Comparison of ENCODE assay signal across 18 mouse cellular contexts in genomic region chr4:137306577-137306888, GRCm38 (mm10). TPM values are rescaled to one million over a fixed set of nuclear protein-coding genes. Genes with fewer than 3 reads are reported as not detected.
DNase-seq lines count a peak whose midpoint lies in the region; ATAC-seq lines count a peak whose summit lies in the region.
"Had no signal": no experiment of that assay in that cellular context is flagged by ENCODE, and none has a peak within 500 bp of the region (broad histone marks: within the 10 kb centered on the region; RNA-seq: fewer than 3 reads in every experiment).

No protein-coding gene starts in this region.

- no peaks in the 10 kb centered on the region for H3K27me3 ChIP-seq in kidney, embryonic 15.5 days
- H3K27me3 ChIP-seq in intestine, embryonic 15.5 days (replicated peaks) = no peaks in the 10 kb centered on the region
- no peaks in the 10 kb centered on the region for H3K27me3 ChIP-seq in stomach, embryonic 14.5 days (ENCODE audit: control insufficient read depth, insufficient read depth, low read length)
- H3K27me3 ChIP-seq: CH12.LX; embryonic facial prominence, embryonic 12.5 days; heart, embryonic 15.5 days; liver, embryonic 15.5 days; midbrain, embryonic 13.5 days had no signal

- DNase-seq in embryo, embryonic 11 days = peak; percentile 36
- DNase-seq in embryo, embryonic 9.5 days (ENCODE audit: extremely low spot score) = no peak
- no peak for DNase-seq in kidney, postnatal 4 days
- no peak for DNase-seq in frontal cortex, postnatal 36 days (ENCODE audit: low spot score in 2 of 2)
- no peak for DNase-seq in layer of hippocampus, adult 18-20 months (ENCODE audit: low spot score in 2 of 2)
- DNase-seq: gastrocnemius, postnatal 25 days; layer of hippocampus, adult 9-11 months; lung, postnatal 36 days; right cerebral cortex, adult 18-20 months had no signal

- H3K4me1 ChIP-seq in kidney, embryonic 15.5 days = peaks cover 65% of the 10 kb centered on the region
- H3K4me1 ChIP-seq in intestine, embryonic 15.5 days (replicated peaks) = peaks cover 22% of the 10 kb centered on the region
- H3K4me1 ChIP-seq in stomach, embryonic 14.5 days (ENCODE audit: control insufficient read depth, insufficient read depth, low read length) = peaks cover 21% of the 10 kb centered on the region
- H3K4me1 ChIP-seq: liver, embryonic 15.5 days had no signal

- no peak overlapping the region for H3K9ac ChIP-seq in kidney, embryonic 15.5 days
- H3K9ac ChIP-seq in intestine, embryonic 15.5 days = no peak overlapping the region
- no peak overlapping the region for H3K9ac ChIP-seq in stomach, embryonic 14.5 days (replicated peaks; ENCODE audit: low read depth, low read length)
- H3K9ac ChIP-seq: embryonic facial prominence, embryonic 12.5 days; heart, embryonic 15.5 days; liver, embryonic 15.5 days; midbrain, embryonic 13.5 days had no signal

- peak; percentile 63 for ATAC-seq in kidney, embryonic 15.5 days (replicated peaks; ENCODE audit: low FRiP score)
- ATAC-seq in intestine, embryonic 15.5 days = 0 out of 2 replicates have a peak, but pooled peaks have one; percentile 18
- ATAC-seq in stomach, embryonic 14.5 days (ENCODE audit: insufficient number of reproducible peaks, insufficient read depth, low FRiP score, low read depth) = no peak
- ATAC-seq: midbrain, embryonic 13.5 days had no signal

- no peak overlapping the region for H3K4me3 ChIP-seq in kidney, embryonic 15.5 days (replicated peaks)
- no peak overlapping the region for H3K4me3 ChIP-seq in intestine, embryonic 15.5 days (replicated peaks)
- H3K4me3 ChIP-seq in stomach, embryonic 14.5 days (ENCODE audit: low read depth, low read length) = no peak overlapping the region
- H3K4me3 ChIP-seq: embryonic facial prominence, embryonic 12.5 days; heart, embryonic 15.5 days; liver, embryonic 15.5 days; midbrain, embryonic 13.5 days had no signal

- H3K9me3 ChIP-seq in kidney, embryonic 15.5 days (replicated peaks) = no peaks in the 10 kb centered on the region
- no peaks in the 10 kb centered on the region for H3K9me3 ChIP-seq in intestine, embryonic 15.5 days
- H3K9me3 ChIP-seq in stomach, embryonic 14.5 days (ENCODE audit: control insufficient read depth, low read depth, low read length) = no peaks in the 10 kb centered on the region
- H3K9me3 ChIP-seq: embryonic facial prominence, embryonic 12.5 days; heart, embryonic 15.5 days; liver, embryonic 15.5 days; midbrain, embryonic 13.5 days had no signal

- H3K36me3 ChIP-seq in kidney, embryonic 15.5 days = 0 out of 2 replicates have a peak, but pooled peaks cover 3% of the 10 kb centered on the region
- H3K36me3 ChIP-seq in intestine, embryonic 15.5 days = no peaks in the 10 kb centered on the region
- no peaks in the 10 kb centered on the region for H3K36me3 ChIP-seq in stomach, embryonic 14.5 days (ENCODE audit: control insufficient read depth, insufficient read depth, low read length)
- H3K36me3 ChIP-seq: embryonic facial prominence, embryonic 12.5 days; heart, embryonic 15.5 days; midbrain, embryonic 13.5 days had no signal

- WGBS in kidney, embryonic 15.5 days = 26% methylated on average over 8 of the region's 8 CpGs
- WGBS in intestine, embryonic 15.5 days = 56% methylated on average over 8 of the region's 8 CpGs
- 56% methylated on average over 8 of the region's 8 CpGs for WGBS in stomach, embryonic 14.5 days

- H3K4me2 ChIP-seq in kidney, embryonic 15.5 days = no peak overlapping the region
- H3K4me2 ChIP-seq in intestine, embryonic 15.5 days (replicated peaks) = no peak overlapping the region
- no peak overlapping the region for H3K4me2 ChIP-seq in stomach, embryonic 14.5 days (replicated peaks; ENCODE audit: low read depth, low read length)
- H3K4me2 ChIP-seq: embryonic facial prominence, embryonic 12.5 days; heart, embryonic 15.5 days; liver, embryonic 15.5 days; midbrain, embryonic 13.5 days had no signal

- H3K27ac ChIP-seq in kidney, embryonic 15.5 days = peak overlapping the region; percentile 85
- H3K27ac ChIP-seq in intestine, embryonic 15.5 days = peak overlapping the region; percentile 65
- 0 out of 2 replicates have a peak overlapping the region, but pooled peaks have one; percentile 27 for H3K27ac ChIP-seq in stomach, embryonic 14.5 days (ENCODE audit: low read length)
- H3K27ac ChIP-seq: embryonic facial prominence, embryonic 12.5 days; liver, embryonic 15.5 days; midbrain, embryonic 13.5 days had no signal

RNA-seq across cellular contexts. Expression of gene Wnt4, which starts 29.2 kb away (rescaled TPM):
- 10.6 and 10.9 TPM in 2 replicates for polyA plus RNA-seq in kidney, embryonic 15.5 days (2015; fragmentation: Nextera tagmentation; extraction: Ambion mirVana)
- 2.8 and 4.0 TPM in 2 replicates for polyA plus RNA-seq in intestine, embryonic 15.5 days (2015; fragmentation: Nextera tagmentation; extraction: Ambion mirVana)
- 6.1 and 6.3 TPM in 2 replicates for polyA plus RNA-seq in stomach, embryonic 14.5 days (2014; fragmentation: Nextera tagmentation; extraction: Ambion mirVana)
- 1 to 10 TPM; 5.6 to 7.2 TPM for total RNA-seq in layer of hippocampus, adult 18-20 months (2021)
- total RNA-seq: CH12.LX; neutrophil, adult 5-6 weeks had no signal

RNA-seq across cellular contexts. Expression of gene Cdc42, which starts 51.0 kb away (rescaled TPM):
- polyA plus RNA-seq in kidney, embryonic 15.5 days (2015; fragmentation: Nextera tagmentation; extraction: Ambion mirVana) = 678 and 694 TPM in 2 replicates
- 653 and 697 TPM in 2 replicates for polyA plus RNA-seq in intestine, embryonic 15.5 days (2015; fragmentation: Nextera tagmentation; extraction: Ambion mirVana)
- 707 and 719 TPM in 2 replicates for polyA plus RNA-seq in stomach, embryonic 14.5 days (2014; fragmentation: Nextera tagmentation; extraction: Ambion mirVana)
- 100 to 1,000 TPM; 285 to 289 TPM for total RNA-seq in layer of hippocampus, adult 18-20 months (2021)

Comparison
In these comparisons a context has a peak if more than half of its experiments do, and no peak if none do; other contexts are left out.
1. H3K27ac ChIP-seq: peak in every context shown above with its lines; median percentile 85 in kidney, embryonic 15.5 days; 65 in intestine, embryonic 15.5 days; 27 in stomach, embryonic 14.5 days.